Mouse (Mus musculus): ENCODE results near the gene Mettl1. TPM values are rescaled to one million over a fixed set of nuclear protein-coding genes. Genes with fewer than 3 reads are reported as not detected.

Gene Mettl1
- polyA plus RNA-seq, 2 experiments = 12.5 to 19.3 TPM

DNA sequence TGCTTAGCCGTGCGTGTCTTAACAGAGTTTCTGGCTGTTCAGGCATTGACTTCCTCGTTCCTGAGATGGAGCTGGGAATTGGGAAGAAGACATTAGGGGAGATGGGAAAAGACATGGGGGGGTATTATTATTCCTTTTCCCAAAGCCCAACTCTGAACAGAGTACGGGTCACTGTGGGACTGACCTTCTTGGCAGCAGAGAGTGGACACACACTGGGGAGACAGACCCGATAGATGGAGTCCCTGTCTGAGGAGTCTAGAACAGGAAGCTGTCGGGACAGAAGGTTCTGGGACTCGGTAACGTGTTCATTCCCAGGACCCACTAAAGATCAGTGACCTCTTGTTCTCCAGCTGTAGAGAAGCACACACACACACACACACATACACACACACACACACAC, 34.4 kb downstream of the Mettl1 start:
- Histone ChIP-seq H3K9ac (replicated peaks) (no peak overlapping the region), H3K27ac (no peak overlapping the region), H3K27me3 (ENCODE audit: control insufficient read depth, insufficient read depth, low read length) (peaks cover 25% of the 10 kb centered on the region), H3K36me3 (replicated peaks; ENCODE audit: control insufficient read depth, insufficient read depth, low read depth) (no peaks in the 10 kb centered on the region), H3K4me1 (replicated peaks; ENCODE audit: control insufficient read depth in 2 of 2, insufficient read depth in 2 of 2, low read length in 1 of 2) (peaks cover 0 to 14% of the 10 kb centered on the region in 2 experiments; a peak in 3 of 4 replicates), H3K4me3 (ENCODE audit: insufficient read depth in 1 of 2, low read depth in 2 of 2, low read length in 2 of 2) (peak overlapping the region; percentile 32 to 38), H3K4me2 (ENCODE audit: low read depth) (peak overlapping the region; percentile 52), H3K9me3 (ENCODE audit: control insufficient read depth, low read length) (no peaks in the 10 kb centered on the region)
- TF ChIP-seq EP300 (IDR thresholded peaks at IDR 0.05; ENCODE audit: low read depth) (no peak), CTCF (IDR thresholded peaks at IDR 0.05; ENCODE audit: low read depth) (no peak)
- WGBS (ENCODE audit: insufficient replicate concordance) = 19% methylated on average over 8 of the region's 8 CpGs
- DNase-seq (ENCODE audit: low read depth in 3 of 3, low spot score in 3 of 3) (no peak), ATAC-seq (ENCODE audit: insufficient read depth) (no peak)

GRCm38 (mm10) chr10:127076082-127076481, 34.9 kb downstream of the Mettl1 start:
- no peak for TF ChIP-seq EP300 (IDR thresholded peaks at IDR 0.05; ENCODE audit: low read depth)
- no peak for TF ChIP-seq CTCF (IDR thresholded peaks at IDR 0.05; ENCODE audit: low read depth)
- DNase-seq (ENCODE audit: low read depth in 3 of 3, low spot score in 3 of 3) (no peak), ATAC-seq (ENCODE audit: insufficient read depth) (no peak)
- Histone ChIP-seq H3K9ac (replicated peaks) (no peak overlapping the region), H3K4me2 (ENCODE audit: low read depth) (peak overlapping the region; percentile 52; the same call in 1 of the 2 replicates), H3K9me3 (ENCODE audit: control insufficient read depth, low read length) (no peaks in the 10 kb centered on the region), H3K27me3 (ENCODE audit: control insufficient read depth, insufficient read depth, low read length) (peaks cover 30% of the 10 kb centered on the region), H3K4me3 (ENCODE audit: insufficient read depth in 1 of 2, low read depth in 2 of 2, low read length in 2 of 2) (0 out of 4 replicates have a peak overlapping the region, but pooled peaks of 1 of the 2 experiments have one; percentile 32), H3K27ac (no peak overlapping the region), H3K36me3 (replicated peaks; ENCODE audit: control insufficient read depth, insufficient read depth, low read depth) (no peaks in the 10 kb centered on the region), H3K4me1 (replicated peaks; ENCODE audit: control insufficient read depth in 2 of 2, insufficient read depth in 2 of 2, low read length in 1 of 2) (peaks cover 0 to 10% of the 10 kb centered on the region in 2 experiments; a peak in 3 of 4 replicates)
- WGBS (ENCODE audit: insufficient replicate concordance) = 20% methylated on average over 4 of the region's 4 CpGs

- H3K27ac ChIP-seq = no peak overlapping the region
- no peak overlapping the region for H3K4me2 ChIP-seq (ENCODE audit: low read depth)
- H3K9me3 ChIP-seq (ENCODE audit: control insufficient read depth, low read length) = no peaks in the 10 kb centered on the region
- TF ChIP-seq CTCF (IDR thresholded peaks at IDR 0.05; ENCODE audit: low read depth) (no peak), EP300 (IDR thresholded peaks at IDR 0.05; ENCODE audit: low read depth) (no peak)
- 56% methylated on average over 10 of the region's 10 CpGs for WGBS (ENCODE audit: insufficient replicate concordance)
- H3K4me1 ChIP-seq (replicated peaks; ENCODE audit: control insufficient read depth in 2 of 2, insufficient read depth in 2 of 2, low read length in 1 of 2) = peaks cover 2 to 7% of the 10 kb centered on the region in 2 experiments; a peak in 3 of 4 replicates
- DNase-seq (ENCODE audit: low read depth in 3 of 3, low spot score in 3 of 3) (no peak), ATAC-seq (ENCODE audit: insufficient read depth) (no peak)
- H3K4me3 ChIP-seq (ENCODE audit: insufficient read depth in 1 of 2, low read depth in 2 of 2, low read length in 2 of 2) = no peak overlapping the region
- no peaks in the 10 kb centered on the region for H3K36me3 ChIP-seq (replicated peaks; ENCODE audit: control insufficient read depth, insufficient read depth, low read depth)
- peaks cover 38% of the 10 kb centered on the region for H3K27me3 ChIP-seq (ENCODE audit: control insufficient read depth, insufficient read depth, low read length)
- H3K9ac ChIP-seq (replicated peaks) = no peak overlapping the region
Measured at GRCm38 (mm10) chr10:127077515-127077914, 36.3 kb downstream of the Mettl1 start.

DNA sequence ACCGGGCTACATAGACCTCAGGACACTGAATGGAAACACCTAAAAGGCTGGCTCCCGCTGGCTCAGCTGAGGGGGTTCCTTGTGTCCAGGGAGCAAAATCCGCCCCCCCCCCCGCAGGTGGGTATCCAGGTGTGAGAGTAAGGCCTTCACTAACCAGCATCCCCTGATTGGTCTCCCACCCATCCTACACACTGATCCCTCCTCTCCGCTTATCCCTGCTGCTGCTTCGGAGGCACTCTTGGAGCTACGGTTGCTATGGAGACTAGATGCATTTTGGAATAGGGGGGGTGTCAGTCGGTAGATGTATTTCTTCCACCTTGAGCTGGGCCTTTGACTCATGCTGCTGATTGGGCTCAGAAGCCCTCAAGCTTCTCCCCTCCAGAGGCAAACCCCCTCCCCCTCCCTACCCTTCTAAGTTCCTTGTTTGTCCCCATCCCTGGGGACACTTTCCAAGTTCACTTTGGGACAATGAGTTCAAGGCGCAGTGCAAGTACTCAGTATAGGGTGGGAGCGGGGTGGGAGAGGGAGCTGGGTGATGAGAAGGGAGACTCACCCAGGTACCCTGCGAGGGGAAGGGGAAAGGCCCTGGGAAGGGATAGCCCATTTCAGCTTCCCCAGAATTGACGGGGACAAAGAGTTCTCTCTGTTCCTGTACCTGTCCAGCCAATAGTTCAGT, 36.9 kb downstream of the Mettl1 start:
- Histone ChIP-seq H3K4me3 (ENCODE audit: insufficient read depth in 1 of 2, low read depth in 2 of 2, low read length in 2 of 2) (no peak overlapping the region), H3K27me3 (ENCODE audit: control insufficient read depth, insufficient read depth, low read length) (peaks cover 38% of the 10 kb centered on the region), H3K4me1 (replicated peaks; ENCODE audit: control insufficient read depth in 2 of 2, insufficient read depth in 2 of 2, low read length in 1 of 2) (peaks cover 2 to 7% of the 10 kb centered on the region in 2 experiments; a peak in 3 of 4 replicates)

More for the DNA sequence above, 36.9 kb downstream of the Mettl1 start:
- Histone ChIP-seq H3K36me3 (replicated peaks; ENCODE audit: control insufficient read depth, insufficient read depth, low read depth) (no peaks in the 10 kb centered on the region), H3K9ac (replicated peaks) (no peak overlapping the region), H3K27ac (no peak overlapping the region), H3K4me2 (ENCODE audit: low read depth) (no peak overlapping the region), H3K9me3 (ENCODE audit: control insufficient read depth, low read length) (no peaks in the 10 kb centered on the region)
- DNase-seq (ENCODE audit: low read depth in 3 of 3, low spot score in 3 of 3) (no peak), ATAC-seq (ENCODE audit: insufficient read depth) (no peak)
- no peak for TF ChIP-seq EP300 (IDR thresholded peaks at IDR 0.05; ENCODE audit: low read depth)
- TF ChIP-seq CTCF (IDR thresholded peaks at IDR 0.05; ENCODE audit: low read depth) = no peak
- 42% methylated on average over 12 of the region's 12 CpGs for WGBS (ENCODE audit: insufficient replicate concordance)
